Mouse (Mus musculus): ENCODE measurements around the gene Olfr1414.
A peak's percentile ranks its signal among the peaks of the same experiment; 100 is the strongest.
"Not testable (repeated sequence)": the region's sequence is repeated elsewhere in the genome, so short reads cannot be mapped to it uniquely, and the experiment has no call there.

Gene Olfr1414

DNA sequence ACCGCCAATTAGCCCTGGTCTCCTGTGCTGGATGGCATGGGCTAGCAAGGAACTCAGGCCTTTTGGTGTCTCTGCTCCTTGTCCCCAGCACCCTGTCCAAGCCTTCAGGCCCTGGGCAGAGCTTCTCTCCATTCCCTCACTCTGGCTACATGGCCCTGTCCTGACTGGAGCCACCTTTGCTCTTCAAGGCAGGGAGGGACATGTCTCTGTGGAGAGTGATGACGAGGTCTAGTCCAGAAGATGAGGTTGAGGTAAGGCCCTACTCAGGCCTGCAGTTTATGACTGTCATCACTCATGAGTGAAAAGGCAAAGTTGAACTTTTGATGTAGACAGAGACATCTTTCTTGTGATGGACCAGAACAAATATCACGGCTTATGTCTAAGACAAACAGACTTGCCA is at the start of gene Olfr1414:
TSS of gene Olfr1414 (minus strand) at position 101 of the 400 bp plus-strand sequence.
- DNase-seq (ENCODE audit: low spot score in 2 of 2) = no peak

DNA sequence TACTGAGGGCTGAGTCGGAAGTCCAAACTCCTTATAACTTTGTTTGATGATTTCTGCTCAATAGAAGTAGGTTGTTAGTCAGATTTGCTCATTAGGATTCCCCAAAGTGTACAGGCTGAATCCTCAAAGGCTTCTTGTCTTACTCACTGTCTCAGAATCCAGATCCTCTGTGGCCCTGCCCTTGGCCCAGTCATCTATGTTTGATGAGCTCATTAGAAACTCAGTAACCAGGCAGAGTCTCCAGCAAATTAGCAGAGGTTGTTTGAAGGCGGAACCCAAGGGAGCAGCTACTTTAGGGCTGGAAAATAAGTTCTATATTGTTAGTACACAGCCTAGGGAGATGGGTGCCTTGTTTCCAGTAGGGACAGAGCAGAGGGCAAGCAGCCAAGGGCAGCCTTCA is 27.5 kb upstream of the Olfr1414 start:
- DNase-seq (ENCODE audit: low spot score in 2 of 2) = no peak

DNA sequence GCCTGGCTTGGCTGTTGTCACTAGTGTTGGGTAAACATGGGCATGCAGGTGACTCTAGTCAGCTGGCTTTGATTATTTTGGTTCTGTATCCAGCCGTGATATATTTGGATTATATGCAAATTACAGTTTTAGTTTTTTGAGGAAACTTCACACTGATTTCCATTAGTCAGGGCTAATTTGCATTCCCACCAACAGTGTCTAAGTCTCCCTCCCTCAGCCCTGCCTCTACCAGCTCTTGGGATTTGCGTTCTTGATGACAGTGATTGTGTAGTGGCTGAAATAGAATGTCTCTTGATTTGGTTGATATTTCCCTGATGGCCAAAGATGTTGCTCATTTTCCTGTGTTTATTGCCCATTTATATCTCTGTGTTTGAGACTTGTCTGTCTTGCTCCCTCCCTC is 20.6 kb upstream of the Olfr1414 start:
- no peak for DNase-seq (ENCODE audit: low spot score in 2 of 2)

DNA sequence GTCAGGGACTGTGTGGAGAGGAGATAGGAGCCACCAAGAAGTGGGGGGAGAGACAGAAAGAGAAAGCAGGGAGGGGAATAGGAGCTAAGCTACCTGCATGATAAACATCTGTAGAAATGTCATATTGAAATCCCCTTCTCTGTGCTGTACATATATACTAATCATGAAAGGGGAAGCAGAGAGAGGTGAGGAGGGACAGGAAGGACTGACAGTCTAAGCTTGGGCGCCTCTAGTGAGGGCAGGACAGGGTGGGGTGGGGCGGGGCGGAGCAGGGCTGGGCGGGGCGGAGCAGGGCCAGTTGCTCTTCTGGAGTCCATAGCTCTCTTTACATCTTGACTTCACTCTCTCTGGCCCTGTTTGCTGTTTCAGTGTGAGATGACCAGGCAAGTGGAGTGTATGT is 18.5 kb upstream of the Olfr1414 start:
- no peak for DNase-seq (ENCODE audit: low spot score in 2 of 2)

DNA sequence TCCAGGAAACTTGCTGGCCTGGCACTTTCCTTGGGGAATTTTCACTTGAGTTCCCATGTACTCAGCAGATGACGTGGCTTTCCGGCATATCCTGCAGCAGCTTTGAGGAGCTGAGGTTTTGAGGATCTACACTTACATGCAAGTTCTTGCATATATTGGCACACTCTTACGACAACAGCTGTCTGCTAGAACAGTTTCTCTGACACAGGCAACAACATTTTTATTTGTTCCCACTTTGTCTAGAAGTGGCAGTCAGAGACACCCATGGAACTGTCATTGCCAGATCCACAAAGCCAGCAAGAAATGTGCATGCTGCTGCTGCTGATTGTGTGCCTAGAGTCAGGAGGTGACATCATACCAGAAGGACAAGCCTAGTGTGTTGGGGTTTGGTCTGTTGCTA is 5.3 kb upstream of the Olfr1414 start:
- DNase-seq (ENCODE audit: low spot score in 2 of 2) = no peak

DNA sequence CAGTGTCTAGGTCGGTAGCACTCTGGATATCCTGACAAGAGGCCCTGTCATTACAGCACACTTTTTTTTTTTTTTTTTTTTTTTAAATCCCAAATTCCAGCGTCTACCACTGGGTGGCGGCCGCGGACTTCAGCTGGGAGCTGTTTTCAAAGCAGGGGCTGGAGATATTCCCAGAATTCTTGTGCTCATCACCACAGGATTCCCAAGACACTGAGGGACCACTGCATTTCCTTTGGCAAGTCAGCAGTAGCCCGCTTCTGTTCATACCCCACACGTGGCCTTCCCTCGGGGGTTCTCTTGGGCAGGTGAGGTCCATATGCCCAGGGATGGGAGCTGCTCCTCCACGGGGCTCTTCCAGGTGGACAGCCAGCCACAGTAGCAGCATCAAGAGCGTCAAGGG is 2.9 kb upstream of the Olfr1414 start:
- DNase-seq (ENCODE audit: low spot score in 2 of 2) = peak; percentile 39 to 62

DNA sequence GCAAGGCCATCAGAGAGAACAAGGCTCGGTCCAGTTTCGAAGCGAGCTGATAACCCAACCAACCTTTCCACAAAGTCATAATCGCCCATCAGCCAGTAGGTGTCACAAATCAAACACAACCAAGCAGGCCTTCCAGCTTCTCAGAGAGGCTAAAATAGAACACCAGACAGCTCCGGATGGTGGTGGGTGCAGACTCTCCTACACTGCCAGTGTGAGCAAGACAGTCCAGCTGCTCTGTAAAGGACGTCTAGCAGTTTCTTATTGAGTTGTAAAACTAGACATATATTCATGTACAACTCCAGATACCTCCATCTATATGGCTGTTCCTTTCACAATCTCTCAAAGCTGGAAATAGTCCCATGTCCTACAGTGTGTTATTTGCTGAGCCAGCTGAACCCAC is 585 bp upstream of the Olfr1414 start:
- no peak for DNase-seq (ENCODE audit: low spot score in 2 of 2)

DNA sequence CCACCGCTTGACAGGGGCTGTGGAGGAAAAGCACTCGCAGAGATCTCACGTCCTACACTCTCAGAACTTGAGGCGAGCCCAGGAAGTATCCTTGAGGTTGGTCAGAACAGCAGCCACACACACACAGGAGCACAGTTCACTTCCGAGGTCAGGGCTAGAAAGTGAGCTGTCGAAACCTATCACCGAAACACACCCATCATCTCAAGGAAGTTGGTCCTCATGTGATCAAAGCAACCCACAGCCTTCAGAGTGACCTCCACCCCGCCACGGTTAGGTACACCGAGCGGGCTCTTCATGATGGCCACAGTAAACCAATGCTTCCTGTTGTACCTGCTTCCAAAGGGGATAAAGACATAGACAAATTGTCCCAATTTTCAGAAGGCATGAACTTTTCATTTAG is 3.1 kb downstream of the Olfr1414 start:
- DNase-seq (ENCODE audit: low spot score in 2 of 2) = no peak

DNA sequence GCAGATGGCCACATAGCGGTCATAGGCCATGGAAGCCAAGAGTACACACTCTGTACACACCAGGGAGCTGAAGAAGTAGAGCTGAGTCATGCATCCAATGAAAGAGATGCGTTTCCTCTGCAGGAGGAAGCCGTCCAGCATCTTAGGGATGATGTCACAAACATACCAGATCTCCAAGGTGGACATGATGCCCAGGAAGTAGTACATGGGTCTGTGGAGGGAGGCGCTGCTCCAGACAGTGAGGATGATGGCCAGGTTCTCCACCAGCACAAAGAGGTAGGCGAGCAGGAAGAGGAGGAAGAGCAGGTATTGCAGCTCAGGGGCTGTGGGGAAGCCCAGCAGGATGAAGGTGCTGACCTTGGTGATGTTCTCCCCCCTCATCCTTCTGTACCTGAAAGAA is 6.8 kb downstream of the Olfr1414 start:
- not testable (repeated sequence) for DNase-seq (ENCODE audit: low spot score in 2 of 2)

DNA sequence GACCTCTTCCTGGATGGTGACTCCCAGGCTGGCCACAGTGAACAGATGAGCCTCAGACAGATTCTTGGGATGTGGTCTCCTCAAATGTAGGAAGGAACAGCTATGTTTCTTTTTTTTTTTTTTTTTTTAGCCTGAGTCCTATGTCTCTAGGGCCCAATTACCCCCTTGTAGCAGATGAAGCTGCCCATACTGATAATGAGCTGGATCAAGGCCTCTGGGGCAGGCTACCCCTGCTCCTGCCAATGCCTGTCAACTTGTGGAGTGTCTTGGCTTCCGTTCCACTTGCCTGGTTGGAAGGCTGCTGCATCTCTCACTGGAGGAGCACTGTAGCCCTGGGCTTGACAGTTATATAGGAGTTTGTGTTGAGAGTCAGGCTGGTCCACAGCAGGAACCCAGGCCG is 22.5 kb downstream of the Olfr1414 start, which contains the start of gene Olfr1415:
TSS of gene Olfr1415 (minus strand) at position 101 of the 400 bp plus-strand sequence.
- no peak for DNase-seq (ENCODE audit: low spot score in 2 of 2)

DNA sequence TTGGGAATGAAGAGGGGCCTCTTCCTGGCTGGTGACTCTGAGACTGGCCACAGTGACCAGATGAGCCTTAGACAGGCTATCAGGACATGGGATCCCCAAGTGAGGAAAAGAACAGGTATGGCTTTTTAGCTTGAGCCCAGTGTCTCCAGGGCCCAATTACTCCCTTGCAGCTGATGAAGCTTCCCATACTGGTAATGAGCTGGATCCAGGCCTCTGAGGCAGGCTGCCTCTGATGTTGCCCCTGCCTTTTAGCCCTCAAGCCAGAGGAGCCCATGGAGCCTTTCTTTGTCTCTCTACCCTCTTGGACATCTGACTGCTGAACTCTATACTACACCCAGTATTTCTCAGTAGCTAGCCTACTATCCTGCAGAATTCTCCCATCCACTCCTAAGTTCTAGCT is 33.4 kb downstream of the Olfr1414 start, which contains the start of gene Olfr1416:
TSS of gene Olfr1416 (minus strand) at position 101 of the 400 bp plus-strand sequence.
- no peak for DNase-seq (ENCODE audit: low spot score in 2 of 2)

DNA sequence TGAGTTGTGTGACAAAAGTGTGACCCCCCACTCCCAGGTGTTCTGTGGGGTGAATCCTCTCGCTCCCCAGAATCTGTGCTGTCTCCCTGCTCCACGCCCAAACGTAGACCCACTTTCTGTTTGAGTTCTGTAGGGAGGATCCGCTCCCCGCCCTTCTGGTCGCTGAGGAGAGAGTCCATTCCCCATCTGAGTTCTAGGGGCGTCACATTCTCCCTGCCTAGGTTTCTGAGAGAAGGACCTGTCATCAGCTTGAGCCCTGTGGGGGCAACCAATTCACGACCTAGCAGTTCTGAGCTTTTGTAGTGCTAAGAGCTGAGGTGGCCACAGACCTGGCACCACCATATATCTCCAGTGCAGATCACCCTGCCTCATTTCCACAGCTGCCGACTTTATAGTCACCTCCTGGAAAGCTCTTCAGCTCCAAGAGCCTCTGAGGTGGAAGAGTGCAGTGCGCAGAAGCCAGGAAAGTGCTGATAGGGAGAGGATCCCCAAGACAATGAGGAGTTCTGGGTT is 44.3 kb downstream of the Olfr1414 start:
- no peak for DNase-seq (ENCODE audit: low spot score in 2 of 2)

DNA sequence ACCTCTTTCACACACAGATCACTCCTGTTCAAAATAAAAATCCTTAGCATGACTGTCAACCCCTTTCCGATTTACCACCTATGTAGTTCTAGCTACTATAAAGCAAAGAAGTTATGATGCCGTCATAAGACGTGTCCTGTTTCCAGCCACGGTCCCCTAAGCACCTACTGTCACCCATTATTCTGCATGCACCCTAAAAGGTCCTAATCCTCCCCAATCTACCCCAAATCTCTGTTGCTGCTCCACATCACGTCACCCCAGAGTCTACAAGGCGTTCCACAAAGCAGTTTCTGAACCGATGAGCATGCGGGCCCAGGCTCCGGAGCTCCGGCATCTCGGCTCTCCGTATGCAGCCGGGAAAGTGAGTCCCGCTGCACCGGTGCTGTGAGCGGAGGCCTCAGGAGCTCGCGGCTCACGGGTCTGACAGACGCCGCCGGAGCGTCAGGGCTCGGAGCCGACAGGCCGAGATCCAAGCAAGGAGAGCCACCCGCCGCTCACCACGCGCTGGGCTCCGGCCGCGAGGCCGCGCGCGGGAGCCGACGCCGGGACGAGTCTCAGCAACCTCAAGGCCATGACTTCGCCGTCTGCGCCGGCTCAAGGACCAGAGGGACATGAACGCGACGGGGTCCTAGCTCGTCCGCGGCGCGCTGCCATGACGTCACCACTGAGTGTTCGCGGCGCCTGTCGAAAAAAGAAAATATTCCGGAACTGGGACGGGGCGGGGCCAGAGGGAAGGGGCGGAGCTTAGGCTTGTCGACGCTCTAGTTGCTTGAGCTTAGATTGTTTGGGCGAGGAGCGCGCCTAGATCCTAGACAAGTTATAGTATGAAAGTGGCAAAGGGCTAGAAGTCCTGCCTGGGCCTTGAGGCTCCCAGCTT is 45.1 kb downstream of the Olfr1414 start, which contains the start of gene Ndufa10:
TSS of gene Ndufa10 (minus strand) at position 696 of the 877 bp plus-strand sequence.
- peak; percentile 83 to 96 for DNase-seq (ENCODE audit: low spot score in 2 of 2)

DNA sequence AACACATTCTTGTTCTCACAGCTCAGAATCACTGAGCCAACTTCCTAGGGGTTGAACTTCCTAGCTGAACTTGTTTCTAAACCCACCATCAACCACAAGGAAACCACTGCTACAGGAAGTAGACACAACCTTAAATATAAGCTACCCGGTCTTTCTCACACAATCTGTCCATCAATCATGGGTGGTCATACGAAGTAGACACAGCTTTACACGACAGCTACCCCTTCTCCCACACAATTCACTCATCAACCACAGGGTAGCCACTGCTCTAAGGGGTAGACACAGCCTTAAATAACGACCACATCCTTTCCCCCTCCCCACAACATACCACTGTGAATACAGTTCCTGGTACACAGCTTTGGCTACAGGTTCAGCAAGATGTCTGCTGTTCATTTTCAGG is 49.6 kb downstream of the Olfr1414 start:
- no peak for DNase-seq (ENCODE audit: low spot score in 2 of 2)

DNA sequence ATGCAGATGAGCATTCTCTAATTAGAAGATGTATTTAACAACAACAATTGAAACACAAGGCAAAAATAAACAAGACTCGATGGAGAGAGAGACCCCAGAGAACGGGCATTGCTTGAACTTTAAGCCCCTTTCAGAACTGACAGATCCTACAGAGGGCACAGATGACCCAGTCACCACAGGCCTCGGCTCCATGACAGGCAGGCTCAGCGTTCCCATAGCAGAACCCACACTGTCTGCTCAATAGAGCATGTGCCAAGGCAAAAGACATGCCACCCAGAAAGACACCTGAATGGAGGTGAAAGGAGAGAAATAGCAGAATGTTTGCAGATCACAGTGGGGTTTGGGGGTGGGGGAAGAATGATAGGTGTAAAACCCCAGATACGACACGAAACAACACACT is 60.0 kb downstream of the Olfr1414 start:
- DNase-seq (ENCODE audit: low spot score in 2 of 2) = no peak

DNA sequence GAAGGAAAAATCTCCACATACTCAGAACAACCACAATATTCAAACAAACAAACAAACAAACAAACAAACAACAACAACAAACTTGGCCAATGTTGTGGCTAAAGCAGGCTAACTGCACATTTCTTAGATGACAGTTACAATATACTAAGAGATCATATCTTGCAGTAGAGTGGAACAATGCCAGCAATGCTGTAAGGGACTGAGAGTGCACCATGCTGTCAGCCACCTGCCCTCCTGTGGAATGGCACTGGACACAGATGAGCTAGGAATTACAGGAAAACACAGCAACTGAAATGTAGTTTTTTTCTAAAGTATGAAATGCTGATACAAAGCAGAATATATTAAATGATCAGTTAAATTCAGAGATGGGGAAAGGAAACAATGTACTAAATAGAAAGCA is 60.7 kb downstream of the Olfr1414 start:
- no peak for DNase-seq (ENCODE audit: low spot score in 2 of 2)
